Mouse (Mus musculus): Measurements from ENCODE around the gene Ndufb5.
"Not testable (repeated sequence)": the region's sequence is repeated elsewhere in the genome, so short reads cannot be mapped to it uniquely, and the experiment has no call there.

DNA sequence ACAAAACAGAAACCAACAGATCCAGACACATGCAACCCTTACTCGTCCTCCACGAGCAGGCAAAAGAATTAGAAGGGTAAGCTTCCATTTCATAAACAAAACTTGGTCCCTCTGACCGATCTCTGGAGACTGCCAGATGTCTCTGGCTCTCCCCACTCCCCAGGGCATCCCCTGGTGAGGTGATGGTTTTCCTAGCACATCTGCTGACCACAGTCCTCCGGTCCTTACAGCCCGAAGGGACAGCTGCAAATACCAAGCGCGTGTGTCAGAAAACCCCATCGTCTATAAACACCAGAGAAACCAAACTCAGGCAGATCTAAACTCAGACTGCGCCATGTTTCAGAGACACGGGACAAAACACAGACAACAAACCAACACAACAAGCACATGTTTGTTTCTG lies 32.2 kb upstream of the Ndufb5 start:
- TF ChIP-seq E2F4 (IDR thresholded peaks at IDR 0.05; ENCODE audit: insufficient read depth); POLR2A (IDR thresholded peaks at IDR 0.05; ENCODE audit: insufficient read length, low read depth); POLR2AphosphoS2 (IDR thresholded peaks at IDR 0.05; ENCODE audit: insufficient read length, low read depth); MAX (IDR thresholded peaks at IDR 0.05; ENCODE audit: low read depth): not testable (repeated sequence)
